Mouse (Mus musculus): ENCODE measurements at regions not wholly inside any gene's neighbourhood (a gene's known extent, or its start where the extent isn't known, plus 50 kb on each side); places are given as distances from the start of the nearest gene placed in this dataset.

DNA sequence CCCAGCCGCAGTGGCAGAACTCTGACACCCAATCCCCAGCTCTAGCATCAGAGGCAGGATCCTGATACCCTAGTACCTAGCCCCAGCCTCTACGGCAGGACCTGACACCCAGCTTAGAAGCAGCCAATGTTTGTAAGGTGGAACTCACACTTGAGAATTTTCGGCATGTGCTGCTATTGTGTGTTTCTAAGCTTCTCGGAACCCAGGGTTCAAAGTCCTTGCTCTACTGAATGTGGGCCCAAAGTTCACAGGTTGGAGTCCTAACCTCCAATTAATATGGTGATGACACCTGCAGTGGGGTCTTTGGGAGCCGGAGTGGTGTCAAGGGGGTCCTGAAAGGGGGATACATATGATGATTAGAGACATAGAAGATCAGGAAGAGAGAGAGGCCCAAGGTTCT lies 158.2 kb downstream of the Mn1 start:
- TF ChIP-seq POLR2A (IDR thresholded peaks at IDR 0.05; ENCODE audit: borderline replicate concordance, extremely low read depth, low read depth, low read length) (no peak), CTCF (IDR thresholded peaks at IDR 0.05; ENCODE audit: insufficient read depth, low read length) (no peak)
